Comparison of ENCODE assay signal across 10 mouse cellular contexts in genomic region chr12:33035089-33035718, GRCm38 (mm10). TPM values are rescaled to one million over a fixed set of nuclear protein-coding genes. Genes with fewer than 3 reads are reported as not detected.
DNase-seq lines count a peak whose midpoint lies in the region; ATAC-seq lines count a peak whose summit lies in the region.
"Had no signal": no experiment of that assay in that cellular context is flagged by ENCODE, and none has a peak within 500 bp of the region (broad histone marks: within the 10 kb centered on the region; RNA-seq: fewer than 3 reads in every experiment).

No protein-coding gene starts in this region.

- H3K4me2 ChIP-seq in heart, embryonic 11.5 days: peak overlapping the region; percentile 48
- H3K4me2 ChIP-seq in forebrain, embryonic 13.5 days: peak overlapping the region; percentile 47

- no peaks in the 10 kb centered on the region for H3K79me2 ChIP-seq in macrophage (ENCODE audit: inconsistent target)

- H3K4me3 ChIP-seq in heart, embryonic 11.5 days (ENCODE audit: low read depth, low read length): no peak overlapping the region
- no peak overlapping the region for H3K4me3 ChIP-seq in forebrain, embryonic 13.5 days
- H3K4me3 ChIP-seq in macrophage (ENCODE audit: inconsistent target): no peak overlapping the region
- H3K4me3 ChIP-seq: liver, embryonic 13.5 days had no signal

- ATAC-seq in heart, embryonic 11.5 days (replicated peaks; ENCODE audit: insufficient number of reproducible peaks, low FRiP score, low TSS enrichment): no peak
- peak; percentile 2 for ATAC-seq in CD4-positive, CD25-positive, alpha-beta regulatory T cell, adult 4 months
- peak; percentile 67 for ATAC-seq in forebrain, embryonic 13.5 days

- H3K27me3 ChIP-seq in heart, embryonic 11.5 days (ENCODE audit: control insufficient read depth, insufficient read depth, low read length): no peaks in the 10 kb centered on the region
- H3K27me3 ChIP-seq in forebrain, embryonic 13.5 days: peaks cover 68% of the 10 kb centered on the region

- H3K9me3 ChIP-seq in heart, embryonic 11.5 days (replicated peaks; ENCODE audit: control insufficient read depth, low read length): no peaks in the 10 kb centered on the region
- H3K9me3 ChIP-seq in forebrain, embryonic 13.5 days (replicated peaks): peaks cover 3% of the 10 kb centered on the region; the same call in 1 of the 2 replicates
- H3K9me3 ChIP-seq: liver, embryonic 13.5 days had no signal

- 48% methylated on average over 11 of the region's 11 CpGs for WGBS in heart, embryonic 11.5 days (ENCODE audit: insufficient replicate concordance)
- WGBS in forebrain, embryonic 13.5 days: 3% methylated on average over 11 of the region's 11 CpGs
- WGBS in macrophage (ENCODE audit: missing documents): 55% methylated on average over 11 of the region's 11 CpGs

- no peak overlapping the region for H3K9ac ChIP-seq in heart, embryonic 11.5 days (ENCODE audit: low read depth, low read length)
- peak overlapping the region; percentile 45; the same call in 1 of the 2 replicates for H3K9ac ChIP-seq in forebrain, embryonic 13.5 days
- H3K9ac ChIP-seq: liver, embryonic 13.5 days had no signal

- H3K4me1 ChIP-seq in heart, embryonic 11.5 days (ENCODE audit: control insufficient read depth, insufficient read depth, low read length): peaks cover 16% of the 10 kb centered on the region
- peaks cover 39% of the 10 kb centered on the region for H3K4me1 ChIP-seq in forebrain, embryonic 13.5 days
- H3K4me1 ChIP-seq: liver, embryonic 13.5 days had no signal

- no peaks in the 10 kb centered on the region for H3K36me3 ChIP-seq in heart, embryonic 11.5 days (ENCODE audit: control insufficient read depth, insufficient read depth, low read length)
- no peaks in the 10 kb centered on the region for H3K36me3 ChIP-seq in forebrain, embryonic 13.5 days (ENCODE audit: poor library complexity, severe bottlenecking)
- H3K36me3 ChIP-seq in macrophage (ENCODE audit: inconsistent target): no peaks in the 10 kb centered on the region
- H3K36me3 ChIP-seq: liver, embryonic 13.5 days had no signal

- no peak overlapping the region for H3K27ac ChIP-seq in heart, embryonic 11.5 days (ENCODE audit: low read depth, low read length)
- peak overlapping the region; percentile 88 for H3K27ac ChIP-seq in forebrain, embryonic 13.5 days
- H3K27ac ChIP-seq in macrophage: peak overlapping the region; percentile 29
- H3K27ac ChIP-seq: liver, embryonic 13.5 days had no signal

- no peak for DNase-seq in heart, adult 9 months (ENCODE audit: low spot score in 2 of 2)
- DNase-seq in right cerebral cortex, postnatal 25 days: no peak
- no peak for DNase-seq in embryo, embryonic 10 days (ENCODE audit: low spot score)
- DNase-seq in ovary, postnatal 10 days (ENCODE audit: low spot score): no peak
- DNase-seq: liver, embryonic 13.5 days had no signal

RNA-seq across cellular contexts. Expression of gene Cdhr3, which starts 57.5 kb away (rescaled TPM):
- polyA plus RNA-seq in heart, embryonic 11.5 days (2014; fragmentation: Nextera tagmentation; extraction: Ambion mirVana): not detected in 2 replicates
- under 1 TPM; 0.44 to 0.47 TPM for polyA plus RNA-seq in CD4-positive, CD25-positive, alpha-beta regulatory T cell, adult 4 months (2017; shearing (Covaris generic))
- polyA plus RNA-seq in forebrain, embryonic 13.5 days (2015; fragmentation: Nextera tagmentation; extraction: Ambion mirVana): 0.13 and 0.39 TPM in 2 replicates
- total RNA-seq in macrophage (2018; cell fraction: chromatin; rRNA removed): under 1 TPM in 1 of 26 experiments, not detected in 25; 0.35 TPM
- total RNA-seq in macrophage (2018; cell fraction: cytosol; rRNA removed): under 1 TPM in 3 of 26 experiments, not detected in 23; under 0.01 to 0.04 (median 0.03) TPM
- under 1 TPM in 1 of 26 experiments, not detected in 25; 0.18 TPM for total RNA-seq in macrophage (2018; cell fraction: nucleus; rRNA removed)
- not detected in 3 replicates for polyA plus RNA-seq in macrophage (2018)
- polyA plus RNA-seq: C2C12; liver, embryonic 13.5 days had no signal
